Mouse (Mus musculus): Measurements from ENCODE around the gene Ret.
A peak's percentile ranks its signal among the peaks of the same experiment; 100 is the strongest.

The Ret gene

GRCm38 (mm10) chr6:118197440-118197975, at the start of gene Ret:
Ret (minus strand) TSS chr6:118197718.
- DNase-seq (ENCODE audit: low read depth, low spot score) = no peak

GRCm38 (mm10) chr6:118247161-118247560, 49.6 kb upstream of the Ret start:
- DNase-seq (ENCODE audit: low read depth, low spot score) = no peak

GRCm38 (mm10) chr6:118244106-118244505, 46.6 kb upstream of the Ret start:
- no peak for DNase-seq (ENCODE audit: low read depth, low spot score)

GRCm38 (mm10) chr6:118242941-118243340, 45.4 kb upstream of the Ret start:
- no peak for DNase-seq (ENCODE audit: low read depth, low spot score)

GRCm38 (mm10) chr6:118226072-118226471, 28.6 kb upstream of the Ret start:
- no peak for DNase-seq (ENCODE audit: low read depth, low spot score)

GRCm38 (mm10) chr6:118222471-118222870, 25.0 kb upstream of the Ret start:
- DNase-seq (ENCODE audit: low read depth, low spot score) = no peak

- DNase-seq (ENCODE audit: low read depth, low spot score) = peak; percentile 16
Observed at GRCm38 (mm10) chr6:118215676-118216075, 18.2 kb upstream of the Ret start.

- DNase-seq (ENCODE audit: low read depth, low spot score) = no peak
Observed at GRCm38 (mm10) chr6:118208326-118208725, 10.8 kb upstream of the Ret start.

- no peak for DNase-seq (ENCODE audit: low read depth, low spot score)
Observed at GRCm38 (mm10) chr6:118206386-118206785, 8.9 kb upstream of the Ret start.

GRCm38 (mm10) chr6:118205176-118205890, 7.8 kb upstream of the Ret start:
- DNase-seq (ENCODE audit: low read depth, low spot score) = no peak

- DNase-seq (ENCODE audit: low read depth, low spot score) = no peak
Observed at GRCm38 (mm10) chr6:118204112-118204511, 6.6 kb upstream of the Ret start.

- peak; percentile 56 for DNase-seq (ENCODE audit: low read depth, low spot score)
Observed at GRCm38 (mm10) chr6:118196751-118197439, 623 bp downstream of the Ret start.

GRCm38 (mm10) chr6:118195108-118195507, 2.4 kb downstream of the Ret start:
- DNase-seq (ENCODE audit: low read depth, low spot score) = no peak

GRCm38 (mm10) chr6:118192882-118193281, 4.6 kb downstream of the Ret start:
- no peak for DNase-seq (ENCODE audit: low read depth, low spot score)

GRCm38 (mm10) chr6:118192199-118192598, 5.3 kb downstream of the Ret start:
- DNase-seq (ENCODE audit: low read depth, low spot score) = no peak

- no peak for DNase-seq (ENCODE audit: low read depth, low spot score)
Observed at GRCm38 (mm10) chr6:118189764-118190163, 7.8 kb downstream of the Ret start.

GRCm38 (mm10) chr6:118188599-118188998, 8.9 kb downstream of the Ret start:
- DNase-seq (ENCODE audit: low read depth, low spot score) = no peak

- DNase-seq (ENCODE audit: low read depth, low spot score) = no peak
Observed at GRCm38 (mm10) chr6:118187285-118187641, 10.3 kb downstream of the Ret start.

- no peak for DNase-seq (ENCODE audit: low read depth, low spot score)
Observed at GRCm38 (mm10) chr6:118186620-118187284, 10.8 kb downstream of the Ret start.

- DNase-seq (ENCODE audit: low read depth, low spot score) = no peak
Observed at GRCm38 (mm10) chr6:118184126-118184525, 13.4 kb downstream of the Ret start.

- no peak for DNase-seq (ENCODE audit: low read depth, low spot score)
Observed at GRCm38 (mm10) chr6:118180085-118180423, 17.5 kb downstream of the Ret start.

GRCm38 (mm10) chr6:118179316-118180084, 18.0 kb downstream of the Ret start:
- peak; percentile 58 for DNase-seq (ENCODE audit: low read depth, low spot score)

Measured in WW6 (cell line).